Mouse (Mus musculus) lung, postnatal 36 days (tissue): ENCODE measurements at regions not wholly inside any gene's neighbourhood (a gene's known extent, or its start where the extent isn't known, plus 50 kb on each side); places are given as distances from the start of the nearest gene placed in this dataset.

Experiments
- DNase-seq: peaks from one replicate; pipeline ENCODE4 v3.0.0; 2022; ENCODE audit warnings: mixed read lengths

GRCm38 (mm10) chrX:22898698-22899051 is 466.2 kb downstream of the Klhl13 start:
- DNase-seq: no peak

- no peak for DNase-seq
Observed at GRCm38 (mm10) chrX:22898048-22898697, 466.7 kb downstream of the Klhl13 start.

- no peak for DNase-seq
Observed at GRCm38 (mm10) chrX:22869791-22870190, 495.1 kb downstream of the Klhl13 start.

GRCm38 (mm10) chrX:22849522-22850495 is 515.1 kb downstream of the Klhl13 start:
- no peak for DNase-seq

GRCm38 (mm10) chrX:22848778-22849177 is 516.1 kb downstream of the Klhl13 start:
- DNase-seq: no peak

GRCm38 (mm10) chrX:22833226-22833625 is 531.7 kb downstream of the Klhl13 start:
- DNase-seq: no peak

- no peak for DNase-seq
Observed at GRCm38 (mm10) chrX:22805184-22805583, 559.7 kb downstream of the Klhl13 start.

- DNase-seq: peak; percentile 2
Observed at GRCm38 (mm10) chrX:22769971-22770530, 594.8 kb downstream of the Klhl13 start.

GRCm38 (mm10) chrX:22739235-22739634 is 625.6 kb downstream of the Klhl13 start:
- no peak for DNase-seq

GRCm38 (mm10) chrX:22698179-22698578 is 666.7 kb downstream of the Klhl13 start:
- no peak for DNase-seq

GRCm38 (mm10) chrX:22657722-22658342 is 707.0 kb downstream of the Klhl13 start:
- no peak for DNase-seq
